Mouse (Mus musculus) forebrain, embryonic 11.5 days (tissue): ENCODE results near the gene Zfp609. TPM values are rescaled to one million over a fixed set of nuclear protein-coding genes. Genes with fewer than 3 reads are reported as not detected.
"Not testable (repeated sequence)": the region's sequence is repeated elsewhere in the genome, so short reads cannot be mapped to it uniquely, and the experiment has no call there.

ENCODE experiments used
- ATAC-seq: fragments of 200-750 bp; cut with Nextera tagmentation; replicated peaks from 2 replicates; pipeline ENCODE4 v1.8.0; 2017; ENCODE audit warnings: moderate TSS enrichment; ENCODE audit not compliant: low FRiP score
- DNase-seq: peaks from one replicate; pipeline ENCODE4 v3.0.0-alpha.2; 2017; ENCODE audit warnings: low spot score
- H3K27ac ChIP-seq: fragments of 300-500 bp; sonication (generic); 2 replicates; pipeline ENCODE4 v1.5.1; 2014; ENCODE audit warnings: low read depth, low read length
- H3K27me3 ChIP-seq: fragments of 300-500 bp; sonication (generic); 2 replicates; pipeline ENCODE4 v1.6.1; 2014; ENCODE audit warnings: mild to moderate bottlenecking, low read length, mixed read lengths; ENCODE audit not compliant: control insufficient read depth, insufficient read depth
- H3K36me3 ChIP-seq: fragments of 300-500 bp; sonication (generic); 2 replicates; pipeline ENCODE4 v1.6.1; 2014; ENCODE audit warnings: mild to moderate bottlenecking, low read length, moderate library complexity, mixed read lengths; ENCODE audit not compliant: control insufficient read depth, insufficient read depth
- H3K4me1 ChIP-seq: fragments of 300-500 bp; sonication (generic); replicated peaks from 2 replicates; pipeline ENCODE4 v1.6.1; 2014; ENCODE audit warnings: low read length, mixed read lengths; ENCODE audit not compliant: control insufficient read depth, insufficient read depth
- H3K4me2 ChIP-seq: fragments of 300-500 bp; sonication (generic); 2 replicates; pipeline ENCODE4 v1.6.1; 2014; ENCODE audit warnings: low read depth, mild to moderate bottlenecking, low read length, moderate library complexity, mixed read lengths; ENCODE audit not compliant: severe bottlenecking
- H3K4me3 ChIP-seq: fragments of 300-500 bp; sonication (generic); 2 replicates; pipeline ENCODE4 v1.5.1; 2014; ENCODE audit warnings: low read depth, low read length
- H3K9ac ChIP-seq: fragments of 300-500 bp; sonication (generic); 2 replicates; pipeline ENCODE4 v1.6.1; 2014; ENCODE audit warnings: low read length
- H3K9me3 ChIP-seq: fragments of 300-500 bp; sonication (generic); 2 replicates; pipeline ENCODE4 v1.6.1; 2016; ENCODE audit warnings: low read length, mixed read lengths; ENCODE audit not compliant: control insufficient read depth
- WGBS: fragments of 180-500 bp; shearing (Covaris S2); extraction: QIAGEN DNeasy Blood & Tissue Kit; methylation state at CpG from one replicate; pipeline ENCODE4 v1.1.7; 2014; 5-methylcytosine and 5-hydroxymethylcytosine counted together
- polyA plus RNA-seq: library from polyadenylated mRNA; unstranded; fragments of >200 nt; fragmentation: Nextera tagmentation; extraction: Ambion mirVana; gene quantifications from 2 replicates; pipeline ENCODE4 v1.2.1, GENCODE M21; 2014

The Zfp609 gene
- polyA plus RNA-seq, 1 experiment from 2014 or later, result 12.9 TPM

GRCm38 (mm10) chr9:65788556-65788955, 38.8 kb downstream of the Zfp609 start:
- H3K27ac ChIP-seq, result no peak overlapping the region
- no peak overlapping the region for H3K4me3 ChIP-seq
- 89% methylated on average over 4 of the region's 4 CpGs for WGBS
- H3K9ac ChIP-seq, result no peak overlapping the region
- no peaks in the 10 kb centered on the region for H3K36me3 ChIP-seq
- no peak overlapping the region for H3K4me2 ChIP-seq
- no peaks in the 10 kb centered on the region for H3K9me3 ChIP-seq
- ATAC-seq (no peak), DNase-seq (no peak)
- peaks cover 3% of the 10 kb centered on the region; the same call in 1 of the 2 replicates for H3K4me1 ChIP-seq
- no peaks in the 10 kb centered on the region for H3K27me3 ChIP-seq

GRCm38 (mm10) chr9:65787829-65788344, 39.5 kb downstream of the Zfp609 start:
- no peaks in the 10 kb centered on the region for H3K9me3 ChIP-seq
- DNase-seq (no peak), ATAC-seq (no peak)
- H3K4me3 ChIP-seq, result no peak overlapping the region
- H3K4me2 ChIP-seq, result no peak overlapping the region
- H3K27me3 ChIP-seq, result no peaks in the 10 kb centered on the region
- WGBS, result 75% methylated on average over 4 of the region's 4 CpGs
- no peak overlapping the region for H3K9ac ChIP-seq
- H3K4me1 ChIP-seq, result peaks cover 3% of the 10 kb centered on the region; the same call in 1 of the 2 replicates
- H3K27ac ChIP-seq, result no peak overlapping the region
- no peaks in the 10 kb centered on the region for H3K36me3 ChIP-seq

- DNase-seq (no peak), ATAC-seq (no peak)
Measured at GRCm38 (mm10) chr9:65786885-65787787, 40.2 kb downstream of the Zfp609 start.

DNA sequence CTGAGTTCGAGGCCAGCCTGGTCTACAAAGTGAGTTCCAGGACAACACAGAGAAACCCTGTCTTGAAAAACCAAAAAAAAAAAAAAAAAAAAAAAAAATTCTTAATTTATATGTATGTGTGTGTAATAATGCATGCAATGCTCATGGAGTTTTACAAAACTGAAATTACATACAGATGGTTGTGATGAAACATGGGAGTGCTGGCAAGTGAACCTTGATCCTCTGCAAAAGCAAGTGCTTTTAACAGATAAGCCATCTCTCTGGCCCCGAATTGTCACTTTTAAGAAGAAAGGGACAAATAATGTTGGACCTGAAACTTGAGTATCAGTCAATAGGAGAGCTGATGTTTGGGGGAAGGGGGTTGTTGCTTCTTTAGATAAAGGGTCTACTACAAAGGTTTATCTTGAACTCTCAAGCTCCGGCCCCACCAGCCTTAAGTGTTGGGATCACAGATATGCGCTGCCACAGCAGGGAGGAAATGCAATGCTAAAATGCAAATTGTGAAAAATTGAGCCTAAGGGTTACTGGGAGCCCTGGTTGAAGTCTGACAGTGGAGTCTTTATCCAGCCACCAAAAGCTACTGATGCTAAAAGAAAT, 41.5 kb downstream of the Zfp609 start:
- no peaks in the 10 kb centered on the region for H3K36me3 ChIP-seq
- peaks cover 3% of the 10 kb centered on the region; the same call in 1 of the 2 replicates for H3K4me1 ChIP-seq
- no peak overlapping the region for H3K27ac ChIP-seq
- H3K4me3 ChIP-seq, result no peak overlapping the region
- DNase-seq, result no peak
- WGBS, result 89% methylated on average over 4 of the region's 4 CpGs
- no peak overlapping the region for H3K9ac ChIP-seq
- H3K4me2 ChIP-seq, result no peak overlapping the region
- no peaks in the 10 kb centered on the region for H3K27me3 ChIP-seq
- ATAC-seq, result no peak
- no peaks in the 10 kb centered on the region for H3K9me3 ChIP-seq

More at GRCm38 (mm10) chr9:65786885-65787787, 40.2 kb downstream of the Zfp609 start:
- Histone ChIP-seq H3K27ac (no peak overlapping the region), H3K27me3 (no peaks in the 10 kb centered on the region), H3K4me2 (no peak overlapping the region), H3K4me3 (no peak overlapping the region), H3K9me3 (no peaks in the 10 kb centered on the region), H3K9ac (no peak overlapping the region), H3K4me1 (peaks cover 3% of the 10 kb centered on the region; the same call in 1 of the 2 replicates), H3K36me3 (no peaks in the 10 kb centered on the region)
- 67% methylated on average over 8 of the region's 8 CpGs for WGBS

DNA sequence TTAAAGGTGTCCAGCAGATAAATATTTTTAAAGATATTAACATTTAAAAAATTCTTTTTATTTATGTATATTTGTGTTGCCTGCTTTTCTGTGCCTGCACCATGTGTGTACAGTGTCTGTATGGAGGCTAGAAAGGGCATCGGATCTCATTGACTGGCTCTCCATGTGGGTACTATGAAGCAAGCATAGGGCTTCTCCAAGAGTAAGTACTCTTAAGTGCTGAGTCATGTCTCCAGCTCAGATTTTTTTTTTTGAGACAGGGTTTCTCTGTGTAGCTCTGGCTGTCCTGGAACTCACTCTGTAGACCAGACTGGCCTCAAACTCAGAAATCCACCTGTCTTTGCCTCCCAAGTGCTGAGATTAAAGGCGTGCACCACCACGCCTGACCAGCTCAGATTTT, 47.7 kb downstream of the Zfp609 start:
- H3K27me3 ChIP-seq, H3K9me3 ChIP-seq, H3K4me3 ChIP-seq, DNase-seq, H3K9ac ChIP-seq, ATAC-seq, H3K36me3 ChIP-seq, H3K27ac ChIP-seq, H3K4me2 ChIP-seq: not testable (repeated sequence)
- H3K4me1 ChIP-seq, result peaks cover 12% of the 10 kb centered on the region
- WGBS, result 92% methylated on average over 3 of the region's 3 CpGs

GRCm38 (mm10) chr9:65776874-65777432, 50.4 kb downstream of the Zfp609 start:
- no peaks in the 10 kb centered on the region for H3K36me3 ChIP-seq
- H3K4me2 ChIP-seq, result no peak overlapping the region
- no peak for DNase-seq
- no peak overlapping the region for H3K27ac ChIP-seq
- peaks cover 12% of the 10 kb centered on the region for H3K4me1 ChIP-seq
- H3K4me3 ChIP-seq, result no peak overlapping the region
- WGBS, result 21% methylated on average over 1 of the region's 1 CpGs
- H3K27me3 ChIP-seq, result no peaks in the 10 kb centered on the region
- no peak overlapping the region for H3K9ac ChIP-seq
- no peaks in the 10 kb centered on the region for H3K9me3 ChIP-seq
- no peak for ATAC-seq

GRCm38 (mm10) chr9:65776137-65776872, 51.1 kb downstream of the Zfp609 start:
- ATAC-seq (no peak), DNase-seq (no peak)
- Histone ChIP-seq H3K36me3 (no peaks in the 10 kb centered on the region), H3K9me3 (no peaks in the 10 kb centered on the region), H3K27ac (0 out of 2 replicates have a peak overlapping the region, but pooled peaks have one; percentile 20), H3K4me1 (peaks cover 12% of the 10 kb centered on the region), H3K27me3 (no peaks in the 10 kb centered on the region), H3K9ac (no peak overlapping the region), H3K4me2 (no peak overlapping the region), H3K4me3 (no peak overlapping the region)
- WGBS, result 11% methylated on average over 8 of the region's 8 CpGs

DNA sequence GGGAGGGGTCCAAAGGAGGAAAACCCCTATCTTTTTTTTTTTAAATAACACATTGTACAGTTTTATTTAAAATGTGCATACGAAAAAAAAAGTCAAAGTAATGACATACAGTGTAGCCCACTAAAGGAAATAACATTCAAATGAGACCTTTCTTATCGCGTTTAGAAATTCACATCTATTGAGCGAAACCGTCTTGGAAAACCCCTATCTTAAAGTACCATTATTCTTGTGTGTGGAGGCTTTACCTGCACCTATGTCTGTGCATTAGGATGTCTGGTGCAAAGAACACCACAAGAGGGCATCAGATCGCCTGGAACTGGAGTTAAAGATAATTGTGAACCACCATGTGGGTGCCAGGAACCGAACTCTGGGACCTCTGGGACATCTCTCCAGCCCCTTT, 53.6 kb downstream of the Zfp609 start:
- no peak for ATAC-seq
- H3K4me1 ChIP-seq, result peaks cover 12% of the 10 kb centered on the region
- WGBS, result 97% methylated on average over 7 of the region's 7 CpGs
- H3K4me3 ChIP-seq, result no peak overlapping the region
- no peak overlapping the region for H3K27ac ChIP-seq
- no peak overlapping the region for H3K4me2 ChIP-seq
- no peaks in the 10 kb centered on the region for H3K27me3 ChIP-seq
- H3K9ac ChIP-seq, result no peak overlapping the region
- H3K9me3 ChIP-seq, result no peaks in the 10 kb centered on the region
- H3K36me3 ChIP-seq, result no peaks in the 10 kb centered on the region
- DNase-seq, result no peak
